Mouse (Mus musculus): ENCODE results near the gene Cdyl.

Gene Cdyl

GRCm38 (mm10) chr13:35848694-35849093, 189.1 kb downstream of the Cdyl start:
- DNase-seq, result no peak

DNA sequence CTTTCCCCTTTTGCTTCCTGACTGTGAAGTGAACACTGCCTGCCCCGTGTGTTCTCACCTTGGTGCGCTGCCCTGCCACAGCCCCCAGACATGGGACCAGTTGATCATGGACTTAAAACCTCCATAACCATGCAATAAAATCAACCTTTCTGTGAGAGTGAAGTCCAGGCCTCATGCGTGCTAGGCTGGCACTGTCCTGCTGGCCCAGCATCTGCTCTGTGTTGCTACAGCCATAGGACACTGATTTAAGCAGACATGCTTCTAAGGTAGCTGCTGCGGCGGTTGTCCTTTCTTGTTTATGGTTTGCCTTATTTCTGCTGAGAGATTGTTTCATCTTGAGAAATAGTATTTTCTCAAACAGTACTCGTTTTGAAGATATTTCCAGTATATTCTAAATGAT, 191.9 kb downstream of the Cdyl start:
- DNase-seq, result no peak

GRCm38 (mm10) chr13:35852851-35853575, 193.4 kb downstream of the Cdyl start:
- DNase-seq, result no peak

DNA sequence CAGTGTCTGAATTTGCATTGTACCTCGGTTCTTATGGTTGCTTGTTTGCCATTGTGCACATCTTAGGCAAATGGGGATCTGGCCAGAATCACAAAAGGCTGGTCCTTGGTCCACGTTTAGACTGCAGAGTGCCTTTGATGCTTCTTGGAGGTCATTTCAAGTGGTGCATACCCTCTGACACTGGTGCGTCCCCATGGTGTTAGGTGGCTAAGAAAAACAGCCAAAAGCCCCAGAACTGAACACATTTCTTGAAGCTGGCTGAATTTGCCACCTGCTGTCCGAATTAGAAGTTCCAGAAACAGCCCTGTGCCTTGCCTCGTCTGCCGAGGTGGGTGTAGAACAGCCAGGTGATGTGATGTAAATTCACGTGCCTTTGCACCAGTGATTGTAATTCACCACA, 197.9 kb downstream of the Cdyl start:
- no peak for DNase-seq

DNA sequence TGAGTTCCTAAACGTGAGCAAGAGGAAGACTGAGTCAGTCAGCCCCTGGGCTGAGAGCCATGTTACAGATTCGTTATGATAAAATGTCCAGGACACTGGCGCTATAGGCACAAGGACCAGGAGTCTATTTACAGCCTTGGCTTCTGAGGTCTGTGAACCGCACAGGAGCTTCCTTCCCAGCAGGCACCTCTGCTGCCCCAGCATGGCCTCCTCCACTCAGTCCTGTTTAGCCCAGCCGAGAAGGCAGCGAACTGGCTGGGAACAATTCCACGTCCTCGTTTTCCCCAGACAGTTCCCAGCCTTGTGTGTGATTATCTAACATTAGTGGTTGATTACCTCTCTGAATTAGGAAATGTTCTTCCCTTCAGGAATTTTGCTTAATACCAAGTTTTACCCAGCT, 201.3 kb downstream of the Cdyl start:
- no peak for DNase-seq

GRCm38 (mm10) chr13:35870659-35871058, 211.0 kb downstream of the Cdyl start:
- no peak for DNase-seq

- DNase-seq, result no peak
Measured at GRCm38 (mm10) chr13:35871107-35871506, 211.5 kb downstream of the Cdyl start.

DNA sequence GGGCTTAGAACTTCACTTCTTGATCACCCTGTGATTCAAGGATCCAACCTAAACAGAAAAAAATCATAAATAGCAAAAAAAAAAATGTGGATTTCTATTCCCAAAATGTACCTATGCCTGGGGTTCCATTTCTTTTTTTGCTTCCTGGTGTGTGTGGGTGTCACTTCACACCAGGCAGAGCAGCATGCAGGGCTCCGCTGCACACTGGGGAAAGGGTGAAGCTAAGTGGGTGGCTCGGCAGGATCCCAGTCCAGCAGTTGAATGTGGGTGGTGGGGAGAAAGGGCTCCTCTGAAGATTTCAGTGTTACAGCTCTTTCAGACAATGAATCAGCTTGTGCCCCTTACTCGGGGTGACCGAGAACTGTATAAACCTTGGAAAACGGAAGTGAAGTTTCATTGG, 215.8 kb downstream of the Cdyl start:
- DNase-seq, result no peak

DNA sequence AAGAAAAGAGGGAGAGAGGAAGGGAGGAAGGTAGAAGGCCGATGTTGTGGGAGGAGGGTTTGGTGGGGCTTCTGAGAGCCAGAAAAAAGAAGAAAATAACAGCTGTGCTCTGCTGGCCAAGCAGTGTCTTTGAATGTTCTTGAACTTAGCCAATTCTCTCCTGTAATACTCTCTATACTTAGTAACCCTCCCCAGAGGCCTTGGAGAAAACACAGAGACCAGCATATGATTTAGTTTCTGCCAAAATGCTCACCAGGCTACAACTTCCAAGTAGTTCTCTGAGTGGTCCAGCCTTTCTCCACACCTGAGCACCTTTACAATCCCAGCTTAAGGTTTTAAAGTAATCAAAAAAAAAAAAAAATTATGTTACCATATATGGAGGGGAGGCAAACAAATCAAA, 218.6 kb downstream of the Cdyl start:
- DNase-seq, result no peak

DNA sequence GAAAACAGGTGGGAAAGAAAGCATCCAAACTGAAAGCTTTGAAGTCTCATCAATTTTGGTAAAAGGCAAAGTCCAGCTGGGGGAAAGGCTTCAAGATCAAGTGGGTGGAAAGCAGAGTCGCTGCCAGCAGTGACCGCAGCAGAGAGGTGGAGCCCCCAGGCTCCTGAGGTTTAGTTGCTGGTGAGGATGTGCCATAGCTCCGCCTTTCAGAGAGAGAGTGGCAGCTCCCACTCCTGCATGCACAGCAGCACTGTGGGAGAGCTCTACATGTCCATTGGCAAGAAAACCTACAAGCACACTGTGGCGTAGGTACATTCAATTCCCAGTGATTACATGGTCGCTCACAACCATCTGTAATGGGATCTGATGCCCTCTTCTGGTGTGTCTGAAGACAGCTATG, 219.4 kb downstream of the Cdyl start:
- DNase-seq, result no peak

DNA sequence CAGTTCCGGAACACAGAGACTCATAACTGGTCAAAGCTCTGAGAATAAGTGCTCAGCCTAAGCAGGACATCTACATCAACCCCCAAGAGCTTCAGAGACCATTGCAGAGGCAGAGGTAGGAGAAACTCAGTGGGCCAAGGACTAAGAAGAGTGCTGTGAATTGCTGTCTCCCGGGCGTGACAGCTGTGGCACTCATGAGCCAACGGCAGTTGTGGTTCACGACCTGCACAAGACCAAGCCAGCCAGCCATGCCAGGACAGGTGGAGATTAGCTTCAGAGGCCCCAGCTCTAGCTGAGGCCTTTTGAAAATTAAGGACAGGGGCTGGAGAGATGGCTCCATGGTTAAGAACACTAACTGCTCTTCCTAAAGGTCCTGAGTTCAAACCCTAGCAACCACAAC, 219.9 kb downstream of the Cdyl start:
- DNase-seq, result no peak

GRCm38 (mm10) chr13:35880555-35881046, 221.0 kb downstream of the Cdyl start:
- DNase-seq, result no peak

GRCm38 (mm10) chr13:35886121-35886725, 226.6 kb downstream of the Cdyl start:
- DNase-seq, result peak; percentile 50

- no peak for DNase-seq
Measured at GRCm38 (mm10) chr13:35892866-35893265, 233.2 kb downstream of the Cdyl start.

DNA sequence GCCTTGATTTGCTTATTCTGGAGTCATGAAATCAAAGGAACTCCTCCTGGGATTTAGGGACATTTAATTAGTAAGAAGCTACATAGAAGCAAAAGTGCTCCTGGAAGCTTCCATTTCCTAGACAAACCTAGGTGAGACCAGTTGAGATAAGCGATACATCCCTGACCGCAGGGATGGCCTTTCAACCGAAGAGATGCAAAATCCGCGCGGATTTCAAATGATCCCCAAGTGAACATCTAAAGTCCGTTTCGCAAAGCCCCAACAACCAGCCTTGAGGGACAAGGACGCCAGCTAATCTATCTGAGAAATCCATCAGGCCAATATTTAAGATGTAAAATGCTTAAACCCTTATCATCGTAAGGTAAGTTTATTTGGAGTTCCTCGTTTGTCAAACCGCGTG, 245.7 kb downstream of the Cdyl start:
- DNase-seq, result no peak

DNA sequence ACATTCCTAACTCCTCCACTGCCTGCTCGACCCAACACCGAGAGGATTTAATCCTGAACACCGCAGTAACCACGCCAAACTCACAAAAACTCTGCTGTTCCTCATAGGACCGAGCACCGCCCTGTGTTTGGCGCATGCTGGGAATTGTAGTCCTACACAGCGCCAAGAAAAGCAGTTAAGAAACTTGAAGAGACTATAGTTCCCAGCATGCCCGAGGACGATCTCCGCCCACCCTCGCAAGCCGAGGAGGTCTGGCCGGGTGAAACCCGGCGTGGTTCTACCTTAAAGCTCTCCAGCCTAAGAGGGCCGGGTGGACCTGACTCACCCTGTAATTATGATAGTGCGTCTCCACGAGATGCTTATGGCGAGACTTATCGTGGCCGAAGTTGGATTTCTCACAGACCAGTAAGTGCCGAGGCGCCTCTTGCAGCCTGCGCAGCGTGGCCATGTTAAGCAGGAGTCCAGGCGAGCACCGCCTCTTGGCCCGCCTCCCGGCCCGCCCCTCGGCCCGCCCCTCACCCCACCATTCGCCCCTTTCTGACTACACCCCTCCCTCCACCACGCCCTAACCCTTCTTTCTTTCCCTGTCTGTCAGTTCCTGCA, 246.3 kb downstream of the Cdyl start, which contains the start of gene Rpp40:
Rpp40 (minus strand) TSS at position 481 of the 603 bp plus-strand sequence.
- DNase-seq, result peak; percentile 96

GRCm38 (mm10) chr13:35911476-35911875, 251.8 kb downstream of the Cdyl start:
- DNase-seq, result no peak

Data from retina, postnatal 1 day (tissue).